Mouse (Mus musculus) left cerebral cortex, postnatal 10 days (tissue): ENCODE results near the gene Ier5l. TPM values are rescaled to one million over a fixed set of nuclear protein-coding genes. Genes with fewer than 3 reads are reported as not detected.

ENCODE experiments used
- DNase-seq, 2 experiments: peaks; one replicate each; pipeline ENCODE4 v3.0.0; 2021 to 2022; ENCODE audit warnings: low spot score in 2 of 2, mixed read lengths in 1 of 2; ENCODE audit errors: extremely low spot score in 1 of 2
- intact Hi-C: fragments of 180-260 bp; cut with DNase I; formaldehyde crosslinking; loops from one replicate; pipeline ENCODE4 v1.15.1; 2025
- total RNA-seq, 2 experiments: library from RNA; stranded (reverse); gene quantifications; 2 replicates each; pipeline ENCODE4 v1.2.3; 2021

Gene Ier5l
- total RNA-seq, 2 experiments from 2014 or later = 7.8 to 9.8 TPM

GRCm38 (mm10) chr2:30471795-30472720 is 2.0 kb downstream of the Ier5l start:
- intact Hi-C loops = loop anchor here (2.0 to 5.0 kb wide), 3 partner anchors 75 to 323 kb away; partner anchors contain the start of gene Cstad
- DNase-seq = peak; percentile 58 to 88

GRCm38 (mm10) chr2:30471051-30471450 is 3.0 kb downstream of the Ier5l start:
- intact Hi-C loops = loop anchor here (5.0 kb wide), 2 partner anchors 76 to 126 kb away; partner anchors contain the start of gene Cstad
- DNase-seq = peak in 1 of 2 experiments; percentile 44

GRCm38 (mm10) chr2:30470143-30470946 is 3.7 kb downstream of the Ier5l start:
- DNase-seq = peak in 1 of 2 experiments; percentile 83

GRCm38 (mm10) chr2:30469796-30470142 is 4.2 kb downstream of the Ier5l start:
- peak; percentile 86 to 87 for DNase-seq
- intact Hi-C loops = loop anchor here (5.0 kb wide), 2 partner anchors 78 to 128 kb away; partner anchors contain the start of gene Cstad

More at GRCm38 (mm10) chr2:30470143-30470946, 3.7 kb downstream of the Ier5l start:
- intact Hi-C loops = loop anchor here (5.0 kb wide), 2 partner anchors 77 to 127 kb away; partner anchors contain the start of gene Cstad

- no peak for DNase-seq
- intact Hi-C loops = no loop called here
Measured at GRCm38 (mm10) chr2:30469009-30469408, 5.0 kb downstream of the Ier5l start.

GRCm38 (mm10) chr2:30466787-30467186 is 7.2 kb downstream of the Ier5l start:
- DNase-seq = no peak
- intact Hi-C loops = no loop called here

GRCm38 (mm10) chr2:30464411-30464810 is 9.6 kb downstream of the Ier5l start:
- intact Hi-C loops = no loop called here
- no peak for DNase-seq

- DNase-seq = peak in 1 of 2 experiments; percentile 60
Measured at GRCm38 (mm10) chr2:30463904-30464330, 10.1 kb downstream of the Ier5l start.

GRCm38 (mm10) chr2:30463341-30463761 is 10.7 kb downstream of the Ier5l start:
- intact Hi-C loops = no loop called here
- no peak for DNase-seq

More at GRCm38 (mm10) chr2:30463904-30464330, 10.1 kb downstream of the Ier5l start:
- intact Hi-C loops = no loop called here

GRCm38 (mm10) chr2:30459241-30459640 is 14.8 kb downstream of the Ier5l start:
- DNase-seq = no peak
- intact Hi-C loops = no loop called here

GRCm38 (mm10) chr2:30458349-30458748 is 15.7 kb downstream of the Ier5l start:
- intact Hi-C loops = no loop called here
- DNase-seq = no peak

GRCm38 (mm10) chr2:30456104-30456980 is 17.7 kb downstream of the Ier5l start:
- no peak for DNase-seq
- intact Hi-C loops = no loop called here

GRCm38 (mm10) chr2:30454587-30454986 is 19.4 kb downstream of the Ier5l start:
- intact Hi-C loops = no loop called here
- DNase-seq = no peak

- intact Hi-C loops = no loop called here
Measured at GRCm38 (mm10) chr2:30453570-30453969, 20.4 kb downstream of the Ier5l start.

GRCm38 (mm10) chr2:30451525-30451924 is 22.5 kb downstream of the Ier5l start:
- intact Hi-C loops = no loop called here
- DNase-seq = no peak

More at GRCm38 (mm10) chr2:30453570-30453969, 20.4 kb downstream of the Ier5l start:
- no peak for DNase-seq

- intact Hi-C loops = no loop called here
- no peak for DNase-seq
Measured at GRCm38 (mm10) chr2:30450530-30450929, 23.5 kb downstream of the Ier5l start.

- intact Hi-C loops = no loop called here
Measured at GRCm38 (mm10) chr2:30448371-30448770, 25.6 kb downstream of the Ier5l start.

More at GRCm38 (mm10) chr2:30448371-30448770, 25.6 kb downstream of the Ier5l start:
- no peak for DNase-seq
